Mouse (Mus musculus) right cerebral cortex, postnatal 36 days (tissue): ENCODE measurements around the gene Cnot6l.

Source experiments
- DNase-seq, 2 experiments: peaks; one replicate each; pipeline ENCODE4 v3.0.0; 2022; ENCODE audit warnings: low spot score in 2 of 2, mixed read lengths in 1 of 2

Cnot6l gene

DNA sequence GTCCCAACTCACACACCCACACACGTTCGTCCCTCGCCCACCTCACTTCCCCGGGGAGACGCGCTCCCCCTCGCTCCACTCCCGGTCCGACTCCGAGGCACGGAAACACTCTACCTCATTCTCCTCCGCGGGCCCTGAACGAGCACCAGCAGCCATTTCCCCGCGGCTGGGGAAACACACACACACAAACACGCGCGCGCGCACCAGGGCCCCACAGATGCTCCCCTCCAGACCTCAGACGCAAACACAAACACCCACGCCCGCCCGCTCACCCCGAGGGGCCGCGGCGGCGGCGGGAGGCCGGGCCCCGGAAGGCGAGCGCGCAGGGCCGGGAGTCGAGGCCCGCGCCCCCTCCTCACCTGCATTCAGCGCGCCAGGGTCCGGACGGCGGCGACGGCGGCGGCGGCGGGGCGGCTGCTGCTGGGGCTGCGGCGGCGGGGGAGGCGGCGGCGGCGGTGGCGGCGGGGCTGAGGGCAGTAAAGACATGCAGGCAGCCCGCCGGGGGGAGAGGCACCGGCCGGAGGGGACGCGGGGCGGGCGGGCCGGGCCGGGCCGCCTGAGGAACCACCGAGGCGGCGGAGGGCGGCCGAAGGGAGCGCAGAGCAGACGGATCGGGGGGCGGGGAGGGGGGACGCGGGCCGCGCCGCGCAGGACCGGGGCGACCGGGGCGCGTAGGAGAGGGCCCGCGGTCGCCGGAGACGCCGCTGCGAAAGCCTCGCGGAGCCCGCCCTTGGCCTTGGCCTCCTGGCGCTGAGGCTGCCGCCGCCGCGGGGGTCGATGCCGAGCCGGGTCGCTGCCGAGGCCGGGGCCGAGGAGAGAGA lies 2.2 kb downstream of the Cnot6l start:
- peak; percentile 49 to 65 for DNase-seq

DNA sequence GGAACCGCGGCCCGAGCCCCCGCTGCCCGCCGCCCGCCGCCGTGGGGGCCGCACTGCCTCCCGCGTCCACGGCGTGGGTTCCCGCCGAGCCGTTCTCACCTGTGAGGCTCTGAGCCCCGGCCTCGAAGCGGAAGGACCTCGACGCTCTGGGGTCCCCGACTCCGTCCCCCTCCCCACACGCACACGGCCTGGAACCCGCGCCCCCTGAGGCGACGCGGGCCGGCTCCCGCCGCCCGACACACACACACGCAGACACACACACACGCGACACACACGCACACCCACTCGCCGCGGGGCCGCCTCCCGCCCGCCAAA lies 2.8 kb downstream of the Cnot6l start:
- DNase-seq, result no peak

- DNase-seq, result peak in 1 of 2 experiments; percentile 7
Observed at GRCm38 (mm10) chr5:96160467-96161262, 3.3 kb downstream of the Cnot6l start.

DNA sequence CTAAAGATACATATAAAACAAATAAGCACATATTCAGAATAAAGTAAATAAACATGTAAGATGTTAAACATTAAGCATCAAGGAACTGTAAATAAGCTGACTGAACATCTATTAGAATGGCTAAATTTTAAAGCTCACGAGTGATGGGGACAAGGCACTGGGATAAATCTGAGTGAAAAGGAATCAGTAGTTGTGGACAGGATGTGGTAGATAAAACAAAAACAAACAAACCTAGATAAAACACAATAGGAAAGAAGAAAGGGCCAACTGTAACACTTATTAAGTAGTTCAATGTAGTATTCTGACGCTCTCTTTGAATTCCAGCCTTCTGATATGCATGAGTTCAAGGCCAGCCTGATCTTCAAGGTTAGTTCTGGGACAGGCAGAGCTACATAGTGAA lies 21.6 kb downstream of the Cnot6l start:
- no peak for DNase-seq

DNA sequence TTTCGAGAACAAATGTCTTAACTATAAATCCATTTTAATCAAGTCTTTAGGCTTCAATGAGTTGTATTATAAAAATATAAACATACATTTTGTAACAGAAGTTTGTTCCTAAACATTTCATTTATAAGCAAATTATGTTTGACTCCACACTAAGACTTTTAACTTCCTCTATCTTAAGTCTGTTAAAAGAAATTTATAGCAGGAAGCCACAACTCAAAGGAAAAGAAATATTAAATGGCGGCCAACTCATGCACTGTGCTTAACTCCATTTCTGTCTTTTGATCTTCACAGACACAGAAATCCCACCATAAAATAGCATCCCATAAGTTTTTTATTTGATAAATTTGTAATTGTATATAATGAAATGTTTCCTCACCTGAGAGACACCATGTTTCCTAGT lies 33.3 kb downstream of the Cnot6l start:
- no peak for DNase-seq

GRCm38 (mm10) chr5:96126856-96127255 lies 37.1 kb downstream of the Cnot6l start:
- no peak for DNase-seq

DNA sequence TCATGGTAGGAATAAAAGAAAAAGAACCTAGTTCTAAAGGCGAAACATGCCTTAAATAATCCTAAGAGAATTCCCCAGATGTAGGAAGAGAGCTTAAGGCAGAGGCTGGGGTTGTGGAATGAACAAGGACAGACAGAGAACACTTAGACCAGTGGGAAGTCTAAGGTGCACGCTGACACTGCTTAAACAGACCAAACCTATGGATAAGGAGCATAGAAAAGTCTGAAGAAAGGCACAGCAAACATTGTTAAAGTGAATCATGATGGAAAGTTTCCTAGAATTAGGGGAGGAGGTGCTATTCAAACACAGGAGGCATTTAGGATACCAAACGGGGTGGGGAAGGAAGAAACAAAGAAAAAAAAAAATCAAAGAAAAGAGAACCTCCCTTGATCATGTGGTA lies 49.0 kb downstream of the Cnot6l start:
- DNase-seq, result no peak

GRCm38 (mm10) chr5:96104644-96105043 lies 59.3 kb downstream of the Cnot6l start:
- DNase-seq, result no peak

DNA sequence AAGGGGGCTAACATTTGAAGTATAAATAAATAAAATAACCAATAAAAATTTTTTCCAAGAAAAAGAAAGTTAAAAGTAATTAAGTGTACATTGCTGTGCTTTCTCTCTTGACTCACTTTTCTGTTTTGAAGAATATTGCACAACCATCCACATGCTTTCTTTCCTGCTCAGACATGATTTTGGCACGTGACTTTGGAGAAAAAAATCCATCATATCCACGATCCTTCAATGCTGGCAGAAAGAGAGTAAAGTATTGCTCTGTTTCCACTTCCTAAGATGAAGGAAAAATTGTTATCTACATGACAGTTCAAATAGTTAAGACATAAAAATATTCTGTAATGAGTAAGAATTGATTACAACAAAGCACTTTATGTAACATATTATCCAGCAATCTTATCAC lies 72.5 kb downstream of the Cnot6l start:
- no peak for DNase-seq

- DNase-seq, result no peak
Observed at GRCm38 (mm10) chr5:96085324-96085723, 78.6 kb downstream of the Cnot6l start.

DNA sequence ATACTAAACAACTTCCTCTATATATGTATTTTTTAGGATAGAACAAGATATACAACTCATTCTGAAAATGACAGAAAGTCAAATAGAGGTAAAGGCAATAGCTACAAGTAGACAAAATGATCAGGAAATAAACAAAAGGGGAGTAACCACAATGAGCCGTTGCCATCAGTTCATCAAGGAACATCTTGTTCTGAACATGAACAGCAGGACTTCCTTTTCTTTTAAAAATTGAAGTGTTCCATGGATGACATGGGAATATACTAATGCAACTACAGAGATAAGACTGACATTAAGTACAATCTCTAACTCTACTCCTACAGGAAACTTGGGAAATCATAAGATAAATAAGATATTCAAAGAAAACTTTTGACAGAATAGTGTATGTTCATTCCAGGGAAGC lies 84.9 kb downstream of the Cnot6l start:
- DNase-seq, result no peak

- DNase-seq, result no peak
Observed at GRCm38 (mm10) chr5:96065591-96065990, 98.4 kb downstream of the Cnot6l start.

- no peak for DNase-seq
Observed at GRCm38 (mm10) chr5:96042492-96042891, 121.5 kb downstream of the Cnot6l start.

DNA sequence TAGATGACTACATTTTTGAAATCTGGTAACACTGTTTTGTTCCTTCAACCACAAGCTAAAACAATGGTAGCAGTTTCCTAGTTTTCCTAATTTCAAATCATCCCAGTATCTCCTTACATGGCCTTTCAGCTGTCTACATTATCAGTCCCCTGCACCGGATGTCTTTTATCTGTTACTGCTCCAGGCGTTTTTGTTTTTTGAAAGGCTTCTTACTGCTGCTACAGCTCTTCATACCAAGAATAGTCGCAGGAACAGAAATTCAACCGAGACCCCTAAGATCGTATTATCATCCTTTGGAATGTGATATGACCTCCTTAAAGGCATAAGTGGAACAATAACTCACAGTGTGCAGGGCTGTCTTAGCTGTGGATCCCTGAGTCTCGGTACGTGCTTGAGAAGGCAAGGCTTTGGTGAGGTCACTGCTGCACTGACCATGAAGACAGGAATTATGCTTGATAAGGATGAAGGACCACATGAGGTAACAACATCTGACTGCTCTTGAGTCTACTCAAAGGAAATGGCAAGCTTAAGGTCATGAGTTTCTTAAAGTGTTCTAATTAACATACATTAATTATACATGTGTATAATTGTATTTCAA lies 122.4 kb downstream of the Cnot6l start:
- DNase-seq, result no peak

DNA sequence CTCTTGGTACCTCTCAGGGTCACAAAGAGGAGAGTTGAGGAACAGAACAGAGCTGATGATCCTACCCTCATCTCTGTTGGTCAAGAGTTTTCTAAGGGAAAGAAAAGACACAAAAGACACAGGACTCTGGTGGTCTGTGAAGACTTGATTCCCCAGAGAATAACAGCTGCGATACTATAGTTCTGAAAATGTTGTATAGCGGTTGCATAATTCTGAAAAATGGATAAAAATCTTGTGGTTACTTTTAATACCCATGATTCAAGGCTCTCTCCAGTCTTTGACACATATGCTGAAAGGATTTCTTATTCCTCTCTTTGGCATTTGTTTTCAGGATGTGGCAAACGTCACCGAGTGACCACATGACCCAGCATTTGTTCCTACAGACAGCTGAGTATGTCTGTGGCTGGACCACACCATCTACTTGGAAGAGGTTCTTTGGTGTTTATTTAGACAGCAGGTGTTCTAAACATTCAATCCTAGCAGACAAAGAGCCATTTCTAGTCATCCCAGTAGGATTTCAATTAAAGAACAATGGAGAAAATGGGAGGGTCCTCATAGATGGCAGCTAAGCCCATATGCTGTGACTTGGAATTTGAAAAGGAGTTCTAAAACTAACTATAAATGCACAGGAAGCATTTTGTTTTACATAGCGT lies 124.7 kb downstream of the Cnot6l start:
- no peak for DNase-seq

GRCm38 (mm10) chr5:96037684-96038121 lies 126.3 kb downstream of the Cnot6l start:
- DNase-seq, result no peak

DNA sequence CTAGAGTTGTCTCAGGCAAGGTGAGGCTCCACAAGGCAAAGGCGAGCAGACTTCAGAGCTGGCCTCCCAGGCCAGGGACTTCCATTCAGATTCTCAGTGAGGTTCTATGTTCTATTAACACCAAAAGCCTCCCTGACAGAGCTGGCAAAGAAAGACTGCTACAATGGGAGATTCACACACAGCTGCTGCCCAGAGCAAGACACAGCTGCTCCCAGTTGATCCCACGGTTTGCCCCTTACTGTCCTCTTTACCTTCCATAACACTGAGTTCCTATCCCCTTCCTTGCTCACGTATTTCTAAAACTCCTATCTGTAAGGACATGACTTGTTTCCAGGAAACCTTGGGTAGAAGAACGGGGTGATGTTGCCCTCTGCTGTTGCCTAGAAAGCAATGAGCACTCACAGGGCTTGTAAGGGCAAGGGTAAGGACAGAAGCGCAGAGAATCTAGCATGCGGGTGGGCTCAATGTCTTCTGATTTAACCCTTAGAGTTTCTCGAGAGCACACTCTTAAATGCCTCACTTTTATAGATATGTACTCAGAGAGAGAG lies 127.8 kb downstream of the Cnot6l start:
- DNase-seq, result no peak

DNA sequence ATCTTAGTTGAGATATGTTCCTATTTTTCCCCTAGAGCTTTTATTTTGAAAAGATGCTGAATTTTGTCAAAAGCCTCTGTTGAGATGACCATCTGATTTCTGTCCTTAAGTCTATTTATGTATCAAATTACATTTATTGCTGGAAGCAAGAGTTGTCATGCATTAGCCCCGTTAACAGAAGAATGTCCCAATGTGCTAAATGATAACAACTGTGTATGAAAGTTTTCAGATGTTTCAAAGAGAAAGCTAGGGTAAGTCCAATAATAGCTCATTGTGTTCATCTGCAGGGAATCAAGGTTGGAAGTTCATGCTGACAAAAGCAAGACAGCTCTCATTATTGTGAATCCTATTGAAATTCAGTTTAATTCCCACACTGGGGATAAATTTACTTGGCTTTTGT lies 129.9 kb downstream of the Cnot6l start:
- no peak for DNase-seq

DNA sequence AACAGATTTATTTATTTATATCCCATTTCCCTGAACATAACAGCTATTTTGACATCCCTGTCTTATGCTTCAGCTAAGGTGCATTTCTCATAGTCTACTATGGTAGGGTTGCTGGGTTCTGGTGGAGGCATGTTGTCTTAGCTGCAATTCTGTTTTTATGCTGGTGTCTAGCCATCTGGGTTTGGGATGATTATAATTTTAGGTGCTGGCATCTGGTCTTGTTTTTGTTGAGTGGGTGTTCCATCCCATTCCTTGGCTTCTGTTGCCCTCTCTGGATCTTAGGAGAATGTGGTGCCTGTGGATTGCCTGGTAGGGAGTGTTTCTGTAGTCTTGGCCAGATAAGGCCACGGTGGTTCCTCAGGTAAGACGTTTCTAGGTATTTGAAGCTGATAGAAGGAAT lies 134.2 kb downstream of the Cnot6l start:
- DNase-seq, result peak in 1 of 2 experiments; percentile 18
